Mouse (Mus musculus) intestine, embryonic 14.5 days (tissue): ENCODE data around the gene Sgf29. TPM values are rescaled to one million over a fixed set of nuclear protein-coding genes. Genes with fewer than 3 reads are reported as not detected.

Experiments
- ATAC-seq: fragments of 200-750 bp; cut with Nextera tagmentation; replicated peaks from 2 replicates; pipeline ENCODE4 v1.8.0; 2017; ENCODE audit warnings: low read depth, moderate number of reproducible peaks, moderate TSS enrichment, moderate library complexity; ENCODE audit not compliant: low FRiP score, low TSS enrichment
- DNase-seq: peaks from one replicate; pipeline ENCODE4 v3.0.0-alpha.2; 2018; ENCODE audit warnings: low spot score
- H3K27ac ChIP-seq: fragments of 300-500 bp; sonication (generic); 2 replicates; pipeline ENCODE4 v1.5.1; 2014; ENCODE audit warnings: low read depth, mild to moderate bottlenecking, control low read depth
- H3K27me3 ChIP-seq: fragments of 300-500 bp; sonication (generic); replicated peaks from 2 replicates; pipeline ENCODE4 v1.6.1; 2014; ENCODE audit warnings: low read length, control low read depth; ENCODE audit not compliant: control insufficient read depth, insufficient read depth
- H3K36me3 ChIP-seq: fragments of 300-500 bp; sonication (generic); 2 replicates; pipeline ENCODE4 v1.6.1; 2014; ENCODE audit warnings: low read length, control low read depth; ENCODE audit not compliant: control insufficient read depth, insufficient read depth
- H3K4me1 ChIP-seq: fragments of 300-500 bp; sonication (generic); replicated peaks from 2 replicates; pipeline ENCODE4 v1.6.1; 2014; ENCODE audit warnings: low read length, control low read depth, mixed read lengths; ENCODE audit not compliant: control insufficient read depth, insufficient read depth
- H3K4me2 ChIP-seq: fragments of 300-500 bp; sonication (generic); 2 replicates; pipeline ENCODE4 v1.6.1; 2014; ENCODE audit warnings: low read length
- H3K4me3 ChIP-seq: fragments of 300-500 bp; sonication (generic); 2 replicates; pipeline ENCODE4 v1.5.1; 2014; ENCODE audit warnings: low read depth, low read length, control low read depth, mixed read lengths
- H3K9ac ChIP-seq: fragments of 300-500 bp; sonication (generic); 2 replicates; pipeline ENCODE4 v1.6.1; 2014; ENCODE audit warnings: mild to moderate bottlenecking, low read length
- H3K9me3 ChIP-seq: fragments of 300-500 bp; sonication (generic); 2 replicates; pipeline ENCODE4 v1.6.1; 2016; ENCODE audit warnings: low read length, control low read depth; ENCODE audit not compliant: control insufficient read depth
- WGBS: fragments of 180-500 bp; shearing (Covaris S2); extraction: QIAGEN DNeasy Blood & Tissue Kit; methylation state at CpG from one replicate; pipeline ENCODE4 v1.1.7; 2014; 5-methylcytosine and 5-hydroxymethylcytosine counted together
- polyA plus RNA-seq: library from polyadenylated mRNA; unstranded; fragments of >200 nt; fragmentation: Nextera tagmentation; extraction: Ambion mirVana; gene quantifications from 2 replicates; pipeline ENCODE4 v1.2.1, GENCODE M21; 2014

The Sgf29 gene
- 53.4 and 64.5 TPM in 2 replicates for polyA plus RNA-seq

DNA sequence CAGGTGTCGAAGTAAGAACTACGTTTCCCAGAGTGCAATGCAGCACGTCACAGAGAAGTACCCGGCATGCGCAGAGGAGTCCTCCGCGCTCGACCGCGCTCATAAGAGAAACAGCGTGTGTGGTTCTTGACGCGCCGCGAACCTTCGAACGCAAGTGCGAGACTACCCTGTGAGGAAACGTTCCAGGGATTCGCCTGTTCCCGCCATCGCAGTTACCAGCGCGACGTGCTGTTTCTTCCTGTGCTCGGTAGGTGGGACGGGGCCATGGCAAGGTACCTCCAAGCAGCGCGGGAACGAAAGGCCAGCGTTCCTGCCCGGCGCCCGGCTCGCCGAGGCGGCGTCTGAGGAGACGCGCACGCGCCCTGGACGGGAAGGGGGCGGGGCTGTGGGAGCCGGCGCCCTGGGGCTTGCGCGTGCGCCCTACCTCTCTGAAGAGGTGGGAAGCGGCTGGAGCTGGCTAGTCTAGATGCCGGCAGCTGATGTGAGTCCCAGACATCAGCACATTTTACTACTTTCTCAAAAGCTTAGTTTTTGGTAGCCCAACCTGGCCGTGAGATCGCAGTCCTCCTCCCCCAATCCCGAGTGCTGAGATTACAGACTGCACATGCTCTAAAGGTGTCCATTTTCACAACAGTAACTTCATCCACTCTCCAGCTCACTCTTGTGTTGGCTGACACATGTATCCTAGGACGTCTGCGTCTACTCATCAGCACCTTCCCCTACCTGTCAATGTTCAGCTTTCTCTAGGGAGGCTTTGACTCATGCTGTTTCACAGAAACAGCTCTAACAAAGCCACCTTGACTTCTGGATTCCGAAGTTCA lies at the start of gene Sgf29:
Gene Sgf29, plus strand, starts transcription at position 79 of the 821 bp plus-strand sequence.
- ATAC-seq, result peak; percentile 94
- Histone ChIP-seq H3K9ac (peak within 1 kb of the TSS; percentile 74), H3K4me3 (peak within 1 kb of the TSS; percentile 78), H3K9me3 (no peaks in the 10 kb centered on the region), H3K4me1 (peaks cover 8% of the 10 kb centered on the region; the same call in 1 of the 2 replicates), H3K36me3 (no peaks in the 10 kb centered on the region), H3K27me3 (no peaks in the 10 kb centered on the region), H3K27ac (peak within 1 kb of the TSS; percentile 87), H3K4me2 (peak within 1 kb of the TSS; percentile 82)
- peak; percentile 97 for DNase-seq
- 2% methylated on average over 56 of the region's 57 CpGs for WGBS

DNA sequence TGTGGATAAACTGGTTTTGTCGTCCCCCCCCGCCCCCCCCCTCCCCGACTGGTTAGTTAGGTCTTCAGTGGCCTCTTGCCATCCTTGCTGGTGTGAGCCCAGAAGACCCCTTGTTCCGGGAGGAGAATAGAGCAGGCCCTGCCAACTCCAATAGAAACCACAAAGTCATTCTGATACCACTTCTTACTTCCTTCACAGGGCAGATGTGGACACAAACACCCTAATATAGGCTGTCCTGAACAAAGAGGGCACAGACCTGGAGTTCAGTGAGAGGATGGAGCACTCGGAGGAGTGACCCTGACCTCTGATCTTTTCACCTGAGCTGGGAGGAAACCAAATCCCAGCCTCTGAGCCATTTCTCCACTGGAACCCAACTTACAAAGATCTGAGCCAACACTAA lies 47.2 kb upstream of the Sgf29 start:
- H3K9ac ChIP-seq, result no peak overlapping the region
- DNase-seq (no peak), ATAC-seq (no peak)
- H3K27me3 ChIP-seq, result no peaks in the 10 kb centered on the region
- H3K27ac ChIP-seq, result no peak overlapping the region
- 38% methylated on average over 5 of the region's 5 CpGs for WGBS
- H3K4me1 ChIP-seq, result no peaks in the 10 kb centered on the region
- no peaks in the 10 kb centered on the region for H3K36me3 ChIP-seq
- H3K9me3 ChIP-seq, result no peaks in the 10 kb centered on the region
- H3K4me3 ChIP-seq, result no peak overlapping the region
- H3K4me2 ChIP-seq, result no peak overlapping the region

GRCm38 (mm10) chr7:126602650-126603049 lies 46.5 kb upstream of the Sgf29 start:
- Histone ChIP-seq H3K9ac (no peak overlapping the region), H3K4me2 (no peak overlapping the region), H3K27ac (no peak overlapping the region), H3K27me3 (no peaks in the 10 kb centered on the region), H3K4me1 (no peaks in the 10 kb centered on the region), H3K4me3 (no peak overlapping the region), H3K36me3 (no peaks in the 10 kb centered on the region), H3K9me3 (no peaks in the 10 kb centered on the region)
- WGBS, result 81% methylated on average over 3 of the region's 3 CpGs
- DNase-seq, result no peak
- no peak for ATAC-seq

- no peaks in the 10 kb centered on the region for H3K27me3 ChIP-seq
- ATAC-seq (no peak), DNase-seq (no peak)
- no peak overlapping the region for H3K9ac ChIP-seq
- no peak overlapping the region for H3K4me3 ChIP-seq
- no peak overlapping the region for H3K4me2 ChIP-seq
- no peak overlapping the region for H3K27ac ChIP-seq
- H3K9me3 ChIP-seq, result no peaks in the 10 kb centered on the region
- no peaks in the 10 kb centered on the region for H3K36me3 ChIP-seq
- WGBS, result 81% methylated on average over 5 of the region's 5 CpGs
- H3K4me1 ChIP-seq, result no peaks in the 10 kb centered on the region
These were observed 42.5 kb upstream of the Sgf29 start for GRCm38 (mm10) chr7:126606611-126607010.

- WGBS, result 79% methylated on average over 3 of the region's 3 CpGs
- H3K9me3 ChIP-seq, result no peaks in the 10 kb centered on the region
- H3K27ac ChIP-seq, result no peak overlapping the region
- ATAC-seq, result no peak
- no peaks in the 10 kb centered on the region for H3K27me3 ChIP-seq
- H3K4me2 ChIP-seq, result no peak overlapping the region
- H3K4me3 ChIP-seq, result no peak overlapping the region
- DNase-seq, result no peak
- H3K9ac ChIP-seq, result no peak overlapping the region
- no peaks in the 10 kb centered on the region for H3K36me3 ChIP-seq
- H3K4me1 ChIP-seq, result no peaks in the 10 kb centered on the region
These were observed 42.0 kb upstream of the Sgf29 start for GRCm38 (mm10) chr7:126607064-126607463.

GRCm38 (mm10) chr7:126607796-126608195 lies 41.3 kb upstream of the Sgf29 start:
- Histone ChIP-seq H3K4me3 (no peak overlapping the region), H3K36me3 (no peaks in the 10 kb centered on the region), H3K27ac (no peak overlapping the region), H3K4me1 (no peaks in the 10 kb centered on the region), H3K9ac (no peak overlapping the region), H3K9me3 (no peaks in the 10 kb centered on the region), H3K4me2 (no peak overlapping the region), H3K27me3 (no peaks in the 10 kb centered on the region)
- ATAC-seq (no peak), DNase-seq (no peak)
- WGBS, result 86% methylated on average over 5 of the region's 5 CpGs

DNA sequence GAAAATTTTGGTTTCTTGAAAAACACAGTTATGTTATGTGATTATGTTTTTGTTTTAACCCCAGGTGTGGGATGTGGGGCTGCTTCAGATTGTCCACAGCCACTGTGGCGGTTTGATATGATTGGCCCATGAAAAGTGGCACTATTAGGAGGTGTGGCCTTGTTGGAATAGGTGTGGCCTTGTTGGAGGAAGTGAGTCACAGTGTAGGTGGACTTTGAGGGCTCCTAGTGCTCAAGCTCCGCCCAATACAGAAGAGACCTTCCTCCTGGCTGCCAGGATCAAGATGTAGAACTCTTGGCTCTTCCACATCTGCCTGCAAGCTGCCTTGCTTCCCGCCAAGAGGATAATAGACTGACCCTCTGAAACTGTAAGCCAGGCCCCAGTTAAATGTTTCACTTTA lies 36.4 kb upstream of the Sgf29 start:
- H3K9ac ChIP-seq, result no peak overlapping the region
- no peaks in the 10 kb centered on the region for H3K36me3 ChIP-seq
- H3K4me1 ChIP-seq, result no peaks in the 10 kb centered on the region
- H3K4me3 ChIP-seq, result no peak overlapping the region
- 76% methylated on average over 3 of the region's 3 CpGs for WGBS
- no peaks in the 10 kb centered on the region for H3K9me3 ChIP-seq
- DNase-seq (no peak), ATAC-seq (no peak)
- H3K27ac ChIP-seq, result no peak overlapping the region
- H3K27me3 ChIP-seq, result no peaks in the 10 kb centered on the region
- no peak overlapping the region for H3K4me2 ChIP-seq

- WGBS, result 67% methylated on average over 3 of the region's 3 CpGs
- no peak overlapping the region for H3K9ac ChIP-seq
- no peak for ATAC-seq
These were observed 32.4 kb upstream of the Sgf29 start for GRCm38 (mm10) chr7:126616707-126617106.

More at GRCm38 (mm10) chr7:126616707-126617106, 32.4 kb upstream of the Sgf29 start:
- no peaks in the 10 kb centered on the region for H3K4me1 ChIP-seq
- H3K27me3 ChIP-seq, result no peaks in the 10 kb centered on the region
- no peak overlapping the region for H3K4me3 ChIP-seq
- H3K36me3 ChIP-seq, result no peaks in the 10 kb centered on the region
- H3K9me3 ChIP-seq, result no peaks in the 10 kb centered on the region
- no peak overlapping the region for H3K4me2 ChIP-seq
- DNase-seq, result no peak
- no peak overlapping the region for H3K27ac ChIP-seq
